Mouse (Mus musculus) G1E (cell line): ENCODE data around the gene Lhx2.

Experiments
- CTCF ChIP-seq: IDR thresholded peaks from 2 replicates; pipeline ENCODE4 v1.5.1; 2012; ENCODE audit warnings: low read depth, low read length, inconsistent platforms, mixed read lengths
- GATA1 ChIP-seq: IDR thresholded peaks from 2 replicates; pipeline ENCODE4 v1.6.1; 2012; ENCODE audit warnings: borderline replicate concordance, low read length, inconsistent platforms, mixed read lengths
- POLR2AphosphoS5 ChIP-seq: IDR thresholded peaks from 2 replicates; pipeline ENCODE4 v1.6.1; 2012; ENCODE audit warnings: low read depth, low read length, inconsistent platforms; ENCODE audit not compliant: insufficient replicate concordance

GRCm38 (mm10) chr2:38351641-38352320 lies 12.7 kb downstream of the Lhx2 start:
- no peak for TF ChIP-seq CTCF
- no peak for TF ChIP-seq POLR2AphosphoS5
- no peak for TF ChIP-seq GATA1
